Mouse (Mus musculus) left cerebral cortex, adult 18-20 months (tissue): Measurements from ENCODE around the gene Trmt6. TPM values are rescaled to one million over a fixed set of nuclear protein-coding genes. Genes with fewer than 3 reads are reported as not detected.

Experiments
- total RNA-seq, 2 experiments: library from RNA; stranded (reverse); gene quantifications; 2 replicates each; pipeline ENCODE4 v1.2.3; 2021

Gene Trmt6
- total RNA-seq, 2 experiments from 2014 or later: 23.8 to 26.6 TPM

Other genes with a start within 250 kb of the Trmt6 start
- 10 to 100 TPM; 69.9 to 77.5 TPM for gene Gpcpd1, start 228.3 kb downstream of the Trmt6 start, total RNA-seq
- gene Shld1, start 129.1 kb downstream of the Trmt6 start, total RNA-seq: 1 to 10 TPM; 7.9 to 8.7 TPM
- 100 to 1,000 TPM; 266 to 279 TPM for gene Chgb, start 34.8 kb downstream of the Trmt6 start, total RNA-seq
- gene Mcm8, start 86 bp upstream of the Trmt6 start, total RNA-seq: 1 to 10 TPM; 4.6 to 4.9 TPM
- gene Crls1, start 30.6 kb upstream of the Trmt6 start, total RNA-seq: 10 to 100 TPM; 30.4 to 31.2 TPM
- under 1 TPM; 0.16 to 0.23 TPM for gene Lrrn4, start 64.8 kb upstream of the Trmt6 start, total RNA-seq
- 1 to 10 TPM in 1 of 2 experiments, under 1 TPM in 1; 0.56 to 1.5 TPM for gene Fermt1, start 129.9 kb upstream of the Trmt6 start, total RNA-seq